Mouse (Mus musculus): Measurements from ENCODE around the gene Ntn1. TPM values are rescaled to one million over a fixed set of nuclear protein-coding genes. Genes with fewer than 3 reads are reported as not detected.

Gene Ntn1
- polyA plus RNA-seq, 1 experiment: not detected

GRCm38 (mm10) chr11:68339331-68339730 lies 61.3 kb downstream of the Ntn1 start:
- no peaks in the 10 kb centered on the region for H3K36me3 ChIP-seq (ENCODE audit: control insufficient read depth)
- no peaks in the 10 kb centered on the region for H3K27me3 ChIP-seq (ENCODE audit: control insufficient read depth)
- no peaks in the 10 kb centered on the region for H3K9me3 ChIP-seq (ENCODE audit: control insufficient read depth, low read length)
- H3K4me1 ChIP-seq (ENCODE audit: control insufficient read depth): no peaks in the 10 kb centered on the region
- TF ChIP-seq TAL1 (IDR thresholded peaks at IDR 0.05; ENCODE audit: low read length) (no peak), GATA1 (IDR thresholded peaks at IDR 0.05; ENCODE audit: low read length) (no peak)
- no peak overlapping the region for H3K4me3 ChIP-seq (replicated peaks)

- no peaks in the 10 kb centered on the region for H3K27me3 ChIP-seq (ENCODE audit: control insufficient read depth)
- H3K4me3 ChIP-seq (replicated peaks): no peak overlapping the region
- H3K4me1 ChIP-seq (ENCODE audit: control insufficient read depth): no peaks in the 10 kb centered on the region
- no peaks in the 10 kb centered on the region for H3K9me3 ChIP-seq (ENCODE audit: control insufficient read depth, low read length)
- TF ChIP-seq GATA1 (IDR thresholded peaks at IDR 0.05; ENCODE audit: low read length) (no peak), TAL1 (IDR thresholded peaks at IDR 0.05; ENCODE audit: low read length) (no peak)
- no peaks in the 10 kb centered on the region for H3K36me3 ChIP-seq (ENCODE audit: control insufficient read depth)
These were observed 68.9 kb downstream of the Ntn1 start for GRCm38 (mm10) chr11:68331676-68332265.

GRCm38 (mm10) chr11:68331117-68331437 lies 69.5 kb downstream of the Ntn1 start:
- TF ChIP-seq TAL1 (IDR thresholded peaks at IDR 0.05; ENCODE audit: low read length) (no peak), GATA1 (IDR thresholded peaks at IDR 0.05; ENCODE audit: low read length) (no peak)
- Histone ChIP-seq H3K36me3 (ENCODE audit: control insufficient read depth) (no peaks in the 10 kb centered on the region), H3K9me3 (ENCODE audit: control insufficient read depth, low read length) (no peaks in the 10 kb centered on the region), H3K27me3 (ENCODE audit: control insufficient read depth) (no peaks in the 10 kb centered on the region), H3K4me1 (ENCODE audit: control insufficient read depth) (no peaks in the 10 kb centered on the region), H3K4me3 (replicated peaks) (no peak overlapping the region)

GRCm38 (mm10) chr11:68330398-68331116 lies 70.1 kb downstream of the Ntn1 start:
- Histone ChIP-seq H3K4me3 (replicated peaks) (no peak overlapping the region), H3K9me3 (ENCODE audit: control insufficient read depth, low read length) (no peaks in the 10 kb centered on the region), H3K4me1 (ENCODE audit: control insufficient read depth) (no peaks in the 10 kb centered on the region), H3K27me3 (ENCODE audit: control insufficient read depth) (no peaks in the 10 kb centered on the region), H3K36me3 (ENCODE audit: control insufficient read depth) (no peaks in the 10 kb centered on the region)
- TF ChIP-seq TAL1 (IDR thresholded peaks at IDR 0.05; ENCODE audit: low read length) (no peak), GATA1 (IDR thresholded peaks at IDR 0.05; ENCODE audit: low read length) (no peak)

- no peaks in the 10 kb centered on the region for H3K36me3 ChIP-seq (ENCODE audit: control insufficient read depth)
These were observed 75.8 kb downstream of the Ntn1 start for GRCm38 (mm10) chr11:68324863-68325262.

GRCm38 (mm10) chr11:68321417-68321816 lies 79.2 kb downstream of the Ntn1 start:
- Histone ChIP-seq H3K4me3 (replicated peaks) (no peak overlapping the region), H3K4me1 (ENCODE audit: control insufficient read depth) (no peaks in the 10 kb centered on the region), H3K9me3 (ENCODE audit: control insufficient read depth, low read length) (peaks cover 2% of the 10 kb centered on the region; the same call in 1 of the 2 replicates), H3K27me3 (ENCODE audit: control insufficient read depth) (no peaks in the 10 kb centered on the region), H3K36me3 (ENCODE audit: control insufficient read depth) (no peaks in the 10 kb centered on the region)
- TF ChIP-seq TAL1 (IDR thresholded peaks at IDR 0.05; ENCODE audit: low read length): no peak
- no peak for TF ChIP-seq GATA1 (IDR thresholded peaks at IDR 0.05; ENCODE audit: low read length)

More at GRCm38 (mm10) chr11:68324863-68325262, 75.8 kb downstream of the Ntn1 start:
- no peak for TF ChIP-seq GATA1 (IDR thresholded peaks at IDR 0.05; ENCODE audit: low read length)
- no peak for TF ChIP-seq TAL1 (IDR thresholded peaks at IDR 0.05; ENCODE audit: low read length)
- H3K27me3 ChIP-seq (ENCODE audit: control insufficient read depth): no peaks in the 10 kb centered on the region
- no peaks in the 10 kb centered on the region for H3K4me1 ChIP-seq (ENCODE audit: control insufficient read depth)
- H3K9me3 ChIP-seq (ENCODE audit: control insufficient read depth, low read length): peaks cover 2% of the 10 kb centered on the region; the same call in 1 of the 2 replicates
- H3K4me3 ChIP-seq (replicated peaks): no peak overlapping the region

- no peak for TF ChIP-seq GATA1 (IDR thresholded peaks at IDR 0.05; ENCODE audit: low read length)
- no peak for TF ChIP-seq TAL1 (IDR thresholded peaks at IDR 0.05; ENCODE audit: low read length)
- no peaks in the 10 kb centered on the region for H3K36me3 ChIP-seq (ENCODE audit: control insufficient read depth)
- no peaks in the 10 kb centered on the region for H3K27me3 ChIP-seq (ENCODE audit: control insufficient read depth)
- H3K9me3 ChIP-seq (ENCODE audit: control insufficient read depth, low read length): no peaks in the 10 kb centered on the region
- H3K4me1 ChIP-seq (ENCODE audit: control insufficient read depth): no peaks in the 10 kb centered on the region
- no peak overlapping the region for H3K4me3 ChIP-seq (replicated peaks)
These were observed 85.0 kb downstream of the Ntn1 start for GRCm38 (mm10) chr11:68315551-68316130.

GRCm38 (mm10) chr11:68313861-68314260 lies 86.8 kb downstream of the Ntn1 start:
- H3K36me3 ChIP-seq (ENCODE audit: control insufficient read depth): no peaks in the 10 kb centered on the region
- H3K4me1 ChIP-seq (ENCODE audit: control insufficient read depth): no peaks in the 10 kb centered on the region
- H3K4me3 ChIP-seq (replicated peaks): no peak overlapping the region
- no peak for TF ChIP-seq TAL1 (IDR thresholded peaks at IDR 0.05; ENCODE audit: low read length)
- no peak for TF ChIP-seq GATA1 (IDR thresholded peaks at IDR 0.05; ENCODE audit: low read length)
- no peaks in the 10 kb centered on the region for H3K27me3 ChIP-seq (ENCODE audit: control insufficient read depth)
- no peaks in the 10 kb centered on the region for H3K9me3 ChIP-seq (ENCODE audit: control insufficient read depth, low read length)

- H3K9me3 ChIP-seq (ENCODE audit: control insufficient read depth, low read length): no peaks in the 10 kb centered on the region
These were observed 87.6 kb downstream of the Ntn1 start for GRCm38 (mm10) chr11:68313065-68313464.

More at GRCm38 (mm10) chr11:68313065-68313464, 87.6 kb downstream of the Ntn1 start:
- no peaks in the 10 kb centered on the region for H3K4me1 ChIP-seq (ENCODE audit: control insufficient read depth)
- no peaks in the 10 kb centered on the region for H3K36me3 ChIP-seq (ENCODE audit: control insufficient read depth)
- no peak overlapping the region for H3K4me3 ChIP-seq (replicated peaks)
- TF ChIP-seq TAL1 (IDR thresholded peaks at IDR 0.05; ENCODE audit: low read length) (no peak), GATA1 (IDR thresholded peaks at IDR 0.05; ENCODE audit: low read length) (no peak)
- no peaks in the 10 kb centered on the region for H3K27me3 ChIP-seq (ENCODE audit: control insufficient read depth)
